Mouse (Mus musculus): Measurements from ENCODE around the gene Psph.
A peak's percentile ranks its signal among the peaks of the same experiment; 100 is the strongest.

Psph gene

DNA sequence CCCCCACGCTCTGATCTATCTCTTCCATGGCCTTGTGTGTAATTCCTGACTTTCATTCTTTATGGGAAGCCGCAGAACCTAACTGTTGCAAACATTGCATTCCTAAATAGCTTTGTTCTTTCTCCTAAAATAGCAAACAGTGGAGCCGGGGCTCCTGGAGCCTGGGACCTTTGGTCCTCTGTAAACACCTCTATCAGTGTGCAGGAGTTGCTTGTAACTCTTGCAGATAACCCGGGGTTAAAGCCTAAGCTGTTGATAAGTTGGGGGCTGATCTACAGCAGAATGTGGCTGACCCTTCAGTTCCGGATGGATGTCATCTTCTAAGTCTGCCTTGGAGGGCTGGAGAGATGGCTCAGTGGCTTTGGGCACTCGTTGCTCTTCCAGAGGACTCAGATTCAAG lies 43.2 kb downstream of the Psph start:
- Histone ChIP-seq H3K36me3 (ENCODE audit: insufficient read depth, low read length) (peaks cover 65% of the 10 kb centered on the region), H3K4me3 (replicated peaks; ENCODE audit: low read length) (no peak overlapping the region), H3K9me3 (ENCODE audit: low read length) (no peaks in the 10 kb centered on the region), H3K4me1 (replicated peaks; ENCODE audit: low read depth, low read length) (peaks cover 4% of the 10 kb centered on the region), H3K27me3 (ENCODE audit: insufficient read depth, low read length) (no peaks in the 10 kb centered on the region)
- TF ChIP-seq NANOG (IDR thresholded peaks at IDR 0.05; ENCODE audit: borderline replicate concordance, low read length): no peak
- TF ChIP-seq CTCF (conservative IDR thresholded peaks at IDR 0.05; ENCODE audit: low read length): no peak
- no peak for TF ChIP-seq POU5F1 (IDR thresholded peaks at IDR 0.05; ENCODE audit: borderline replicate concordance, low read length)

GRCm38 (mm10) chr5:129742903-129743488 lies 44.3 kb downstream of the Psph start:
- Histone ChIP-seq H3K4me1 (replicated peaks; ENCODE audit: low read depth, low read length) (peaks cover 4% of the 10 kb centered on the region), H3K27me3 (ENCODE audit: insufficient read depth, low read length) (no peaks in the 10 kb centered on the region), H3K4me3 (replicated peaks; ENCODE audit: low read length) (no peak overlapping the region), H3K36me3 (ENCODE audit: insufficient read depth, low read length) (peaks cover 58% of the 10 kb centered on the region), H3K9me3 (ENCODE audit: low read length) (no peaks in the 10 kb centered on the region)
- no peak for TF ChIP-seq NANOG (IDR thresholded peaks at IDR 0.05; ENCODE audit: borderline replicate concordance, low read length)
- TF ChIP-seq POU5F1 (IDR thresholded peaks at IDR 0.05; ENCODE audit: borderline replicate concordance, low read length): no peak
- TF ChIP-seq CTCF (conservative IDR thresholded peaks at IDR 0.05; ENCODE audit: low read length): no peak

GRCm38 (mm10) chr5:129740976-129741375 lies 46.3 kb downstream of the Psph start:
- peaks cover 54% of the 10 kb centered on the region for H3K36me3 ChIP-seq (ENCODE audit: insufficient read depth, low read length)
- no peaks in the 10 kb centered on the region for H3K9me3 ChIP-seq (ENCODE audit: low read length)
- TF ChIP-seq CTCF (conservative IDR thresholded peaks at IDR 0.05; ENCODE audit: low read length) (peak; percentile 66), NANOG (IDR thresholded peaks at IDR 0.05; ENCODE audit: borderline replicate concordance, low read length) (no peak), POU5F1 (IDR thresholded peaks at IDR 0.05; ENCODE audit: borderline replicate concordance, low read length) (peak; percentile 38; the same call in 1 of the 2 replicates)
- H3K27me3 ChIP-seq (ENCODE audit: insufficient read depth, low read length): no peaks in the 10 kb centered on the region
- H3K4me1 ChIP-seq (replicated peaks; ENCODE audit: low read depth, low read length): peaks cover 4% of the 10 kb centered on the region
- no peak overlapping the region for H3K4me3 ChIP-seq (replicated peaks; ENCODE audit: low read length)

DNA sequence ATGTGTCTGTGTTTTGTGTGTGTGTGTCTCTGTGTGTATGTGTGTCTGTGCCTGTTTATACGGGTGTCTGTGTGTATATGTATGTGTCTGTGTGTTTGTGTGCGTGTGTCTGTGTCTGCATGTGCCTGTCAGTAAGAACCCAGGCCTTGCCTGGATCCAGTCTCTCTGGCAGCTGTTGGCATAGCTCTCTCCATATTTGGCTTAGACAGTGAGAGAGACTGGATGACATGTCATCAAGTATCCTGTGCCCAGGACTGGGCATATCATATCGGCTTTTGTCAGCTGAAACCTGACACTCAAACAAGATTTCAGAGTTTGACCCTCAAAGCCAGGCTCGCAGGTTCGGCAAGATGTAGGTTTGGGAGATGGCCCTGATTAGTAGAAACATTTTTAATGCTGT lies 56.2 kb downstream of the Psph start:
- H3K27me3 ChIP-seq (ENCODE audit: insufficient read depth, low read length): no peaks in the 10 kb centered on the region
- H3K4me1 ChIP-seq (replicated peaks; ENCODE audit: low read depth, low read length): peaks cover 68% of the 10 kb centered on the region
- peaks cover 5% of the 10 kb centered on the region; the same call in 1 of the 2 replicates for H3K36me3 ChIP-seq (ENCODE audit: insufficient read depth, low read length)
- no peak overlapping the region for H3K4me3 ChIP-seq (replicated peaks; ENCODE audit: low read length)
- TF ChIP-seq CTCF (conservative IDR thresholded peaks at IDR 0.05; ENCODE audit: low read length): no peak
- no peak for TF ChIP-seq NANOG (IDR thresholded peaks at IDR 0.05; ENCODE audit: borderline replicate concordance, low read length)
- TF ChIP-seq POU5F1 (IDR thresholded peaks at IDR 0.05; ENCODE audit: borderline replicate concordance, low read length): no peak
- no peaks in the 10 kb centered on the region for H3K9me3 ChIP-seq (ENCODE audit: low read length)

DNA sequence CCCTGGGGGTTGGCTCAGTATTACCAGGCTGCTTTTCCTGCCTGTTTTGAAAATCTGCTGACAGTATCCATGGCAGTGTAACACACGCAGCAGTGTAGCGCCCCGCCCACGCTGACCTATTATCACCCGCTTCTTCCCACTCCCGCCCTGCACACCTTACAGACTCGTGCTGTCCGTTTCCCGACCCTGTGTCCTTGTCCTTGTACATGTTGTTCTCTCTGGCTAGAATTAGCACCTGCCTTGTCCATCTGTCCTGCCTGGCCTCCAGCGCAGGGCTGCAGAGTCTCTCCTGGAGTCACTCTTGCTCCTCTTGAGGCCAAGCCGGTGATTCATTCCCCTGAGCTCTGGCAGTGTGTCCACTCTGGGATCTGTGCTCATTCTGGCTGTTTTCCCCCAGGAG lies 56.9 kb downstream of the Psph start:
- TF ChIP-seq POU5F1 (IDR thresholded peaks at IDR 0.05; ENCODE audit: borderline replicate concordance, low read length) (no peak), NANOG (IDR thresholded peaks at IDR 0.05; ENCODE audit: borderline replicate concordance, low read length) (no peak), CTCF (conservative IDR thresholded peaks at IDR 0.05; ENCODE audit: low read length) (no peak)
- peaks cover 5% of the 10 kb centered on the region; the same call in 1 of the 2 replicates for H3K36me3 ChIP-seq (ENCODE audit: insufficient read depth, low read length)
- peaks cover 69% of the 10 kb centered on the region for H3K4me1 ChIP-seq (replicated peaks; ENCODE audit: low read depth, low read length)
- no peaks in the 10 kb centered on the region for H3K9me3 ChIP-seq (ENCODE audit: low read length)
- H3K27me3 ChIP-seq (ENCODE audit: insufficient read depth, low read length): no peaks in the 10 kb centered on the region
- H3K4me3 ChIP-seq (replicated peaks; ENCODE audit: low read length): peak overlapping the region; percentile 58

- H3K4me3 ChIP-seq (replicated peaks; ENCODE audit: low read length): peak overlapping the region; percentile 26
- H3K27me3 ChIP-seq (ENCODE audit: insufficient read depth, low read length): no peaks in the 10 kb centered on the region
- H3K9me3 ChIP-seq (ENCODE audit: low read length): no peaks in the 10 kb centered on the region
- H3K36me3 ChIP-seq (ENCODE audit: insufficient read depth, low read length): peaks cover 5% of the 10 kb centered on the region; the same call in 1 of the 2 replicates
- H3K4me1 ChIP-seq (replicated peaks; ENCODE audit: low read depth, low read length): peaks cover 63% of the 10 kb centered on the region
- TF ChIP-seq NANOG (IDR thresholded peaks at IDR 0.05; ENCODE audit: borderline replicate concordance, low read length) (no peak), CTCF (conservative IDR thresholded peaks at IDR 0.05; ENCODE audit: low read length) (no peak), POU5F1 (IDR thresholded peaks at IDR 0.05; ENCODE audit: borderline replicate concordance, low read length) (no peak)
Measured at GRCm38 (mm10) chr5:129729286-129729685, 58.0 kb downstream of the Psph start.

- TF ChIP-seq POU5F1 (IDR thresholded peaks at IDR 0.05; ENCODE audit: borderline replicate concordance, low read length) (no peak), NANOG (IDR thresholded peaks at IDR 0.05; ENCODE audit: borderline replicate concordance, low read length) (no peak), CTCF (conservative IDR thresholded peaks at IDR 0.05; ENCODE audit: low read length) (no peak)
Measured at GRCm38 (mm10) chr5:129726784-129727183, 60.5 kb downstream of the Psph start.

DNA sequence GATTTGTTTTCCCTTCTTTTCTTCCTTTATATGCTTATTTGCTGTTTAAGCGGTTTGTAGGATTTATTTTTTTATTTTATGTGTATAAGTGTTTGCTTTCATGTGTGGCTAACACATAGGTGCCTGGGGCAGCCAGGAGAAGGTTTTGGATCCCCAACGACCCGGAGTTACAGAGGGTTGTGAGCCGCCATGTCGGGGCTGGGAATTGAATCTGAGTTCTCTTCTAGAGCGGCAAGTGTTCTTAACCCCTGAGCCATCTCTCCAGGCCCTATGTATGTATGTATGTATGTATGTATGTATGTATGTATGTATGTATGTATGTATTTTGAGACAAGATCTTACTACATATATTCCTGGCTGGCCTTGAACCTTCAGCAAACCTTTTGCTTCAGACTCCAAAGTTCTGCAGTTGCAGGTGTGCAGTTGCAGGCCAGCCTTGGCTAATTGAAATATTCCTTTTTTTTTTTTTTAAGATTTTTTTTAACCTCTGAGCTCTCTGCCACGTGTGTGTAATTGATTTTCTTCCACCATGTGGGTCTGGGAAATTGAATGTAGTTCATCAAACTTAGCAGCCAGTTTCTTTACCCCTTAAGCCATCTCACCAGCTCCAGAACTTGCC lies 61.4 kb downstream of the Psph start:
- TF ChIP-seq POU5F1 (IDR thresholded peaks at IDR 0.05; ENCODE audit: borderline replicate concordance, low read length): no peak
- no peak for TF ChIP-seq CTCF (conservative IDR thresholded peaks at IDR 0.05; ENCODE audit: low read length)
- no peak for TF ChIP-seq NANOG (IDR thresholded peaks at IDR 0.05; ENCODE audit: borderline replicate concordance, low read length)
- H3K36me3 ChIP-seq (ENCODE audit: insufficient read depth, low read length): peaks cover 5% of the 10 kb centered on the region; the same call in 1 of the 2 replicates

More at GRCm38 (mm10) chr5:129726784-129727183, 60.5 kb downstream of the Psph start:
- H3K27me3 ChIP-seq (ENCODE audit: insufficient read depth, low read length): no peaks in the 10 kb centered on the region
- peak overlapping the region; percentile 84 for H3K4me3 ChIP-seq (replicated peaks; ENCODE audit: low read length)
- no peaks in the 10 kb centered on the region for H3K9me3 ChIP-seq (ENCODE audit: low read length)
- H3K36me3 ChIP-seq (ENCODE audit: insufficient read depth, low read length): peaks cover 5% of the 10 kb centered on the region; the same call in 1 of the 2 replicates
- peaks cover 77% of the 10 kb centered on the region for H3K4me1 ChIP-seq (replicated peaks; ENCODE audit: low read depth, low read length)

More for the DNA sequence above, 61.4 kb downstream of the Psph start:
- H3K9me3 ChIP-seq (ENCODE audit: low read length): no peaks in the 10 kb centered on the region
- H3K4me3 ChIP-seq (replicated peaks; ENCODE audit: low read length): peak overlapping the region; percentile 84
- no peaks in the 10 kb centered on the region for H3K27me3 ChIP-seq (ENCODE audit: insufficient read depth, low read length)
- H3K4me1 ChIP-seq (replicated peaks; ENCODE audit: low read depth, low read length): peaks cover 72% of the 10 kb centered on the region

Data from E14TG2a.4 (cell line).